Mouse (Mus musculus) gonadal fat pad, adult 2 months (tissue): ENCODE measurements around the gene Gal3st3. TPM values are rescaled to one million over a fixed set of nuclear protein-coding genes. Genes with fewer than 3 reads are reported as not detected.
"Not testable (repeated sequence)": the region's sequence is repeated elsewhere in the genome, so short reads cannot be mapped to it uniquely, and the experiment has no call there.

Source experiments
- DNase-seq: peaks from one replicate; pipeline ENCODE4 v3.0.0-alpha.2; 2012; ENCODE audit warnings: low read depth
- polyA plus RNA-seq: library from polyadenylated mRNA; depleted of rRNA; stranded (reverse); fragments of >200 nt; gene quantifications from 2 replicates; pipeline ENCODE4 v1.2.3, GENCODE M21; 2012; rRNA removed

Gal3st3 gene
- polyA plus RNA-seq, 1 experiment: 1.4 TPM

DNA sequence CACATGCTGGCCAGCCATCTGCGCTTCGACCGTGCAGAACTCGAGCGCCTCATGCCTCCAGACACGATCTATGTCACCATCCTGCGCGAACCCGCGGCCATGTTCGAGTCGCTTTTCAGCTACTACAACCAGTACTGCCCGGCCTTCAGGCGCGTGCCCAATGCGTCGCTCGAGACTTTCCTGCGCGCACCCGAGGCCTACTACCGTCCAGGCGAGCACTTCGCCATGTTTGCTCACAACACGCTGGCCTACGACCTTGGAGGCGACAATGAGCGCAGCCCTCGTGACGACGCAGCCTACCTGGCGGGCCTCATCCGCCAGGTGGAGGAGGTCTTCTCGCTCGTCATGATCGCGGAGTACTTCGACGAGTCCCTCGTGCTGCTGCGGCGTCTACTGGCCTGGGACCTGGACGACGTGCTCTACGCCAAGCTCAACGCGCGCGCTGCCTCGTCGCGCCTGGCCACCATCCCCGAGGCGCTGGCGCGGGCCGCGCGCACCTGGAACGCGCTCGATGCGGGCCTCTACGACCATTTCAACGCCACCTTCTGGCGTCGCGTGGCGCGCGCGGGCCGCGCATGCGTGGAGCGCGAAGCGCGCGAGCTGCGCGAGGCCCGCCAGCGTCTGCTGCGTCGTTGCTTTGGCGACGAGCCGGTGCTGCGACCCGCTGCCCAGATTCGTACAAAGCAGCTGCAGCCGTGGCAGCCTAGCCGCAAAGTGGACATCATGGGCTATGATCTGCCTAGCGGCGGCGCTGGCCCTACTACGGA lies 9.0 kb downstream of the Gal3st3 start:
- no peak for DNase-seq

- no peak for DNase-seq
Observed at GRCm38 (mm10) chr19:5309025-5309424, 10.9 kb downstream of the Gal3st3 start.

DNA sequence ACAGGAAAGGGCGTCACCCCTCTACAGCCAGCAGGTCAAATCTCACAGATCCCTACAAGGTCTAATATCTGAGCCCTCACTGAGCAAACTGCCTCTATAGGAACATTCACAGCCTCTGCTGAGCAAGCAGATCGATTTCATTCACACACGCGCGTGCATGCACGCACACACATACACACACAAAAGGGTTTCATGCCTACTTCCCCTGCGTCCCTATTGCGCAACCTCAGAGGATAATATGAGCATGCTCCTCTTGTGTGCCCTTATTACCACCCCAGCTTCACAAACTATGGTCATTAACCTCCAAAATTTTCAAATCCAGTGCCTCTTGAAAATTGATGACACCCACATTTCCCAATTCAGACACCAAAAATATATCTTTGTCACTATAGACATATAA lies 15.1 kb downstream of the Gal3st3 start:
- DNase-seq: no peak

DNA sequence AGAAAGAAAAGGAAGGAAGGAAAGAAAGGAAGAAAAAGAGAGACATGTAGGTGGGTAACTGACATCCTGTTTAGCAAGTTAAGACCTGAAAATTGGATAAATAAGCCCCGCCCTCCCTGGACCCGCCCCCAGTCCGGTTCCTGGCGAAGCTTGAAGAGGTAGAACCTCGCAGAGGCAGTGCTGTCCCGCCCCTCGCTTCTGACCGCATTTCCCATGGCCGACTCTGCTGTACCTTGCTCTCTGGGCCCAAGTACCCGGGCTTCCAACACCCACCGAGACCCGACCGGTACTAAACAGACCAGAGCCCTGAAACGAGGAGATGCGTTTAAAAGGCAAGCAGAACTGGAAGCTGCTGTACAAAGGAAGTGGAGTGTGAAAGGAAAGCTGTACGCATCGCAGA lies 25.7 kb downstream of the Gal3st3 start:
- no peak for DNase-seq

DNA sequence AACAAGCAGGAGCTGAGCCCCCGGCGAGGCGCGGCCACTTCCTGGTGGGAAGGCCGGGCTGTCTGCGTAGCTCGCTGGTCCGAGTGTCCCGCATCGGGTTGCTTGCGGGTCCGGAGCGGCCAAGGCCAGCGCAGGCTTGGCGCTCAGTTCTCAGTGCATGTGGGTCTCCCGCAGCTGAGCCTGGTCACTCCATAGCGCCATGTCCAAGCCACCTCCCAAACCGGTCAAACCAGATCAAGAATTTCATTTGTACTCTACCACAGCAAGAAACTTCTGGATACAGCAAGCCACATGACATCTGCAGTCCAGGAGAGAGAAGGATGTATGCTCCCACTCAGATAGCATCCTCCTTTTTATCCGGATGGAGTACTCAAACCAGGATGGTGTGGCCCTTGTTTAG lies 29.8 kb downstream of the Gal3st3 start:
- DNase-seq: no peak

- DNase-seq: no peak
Observed at GRCm38 (mm10) chr19:5334741-5335140, 36.6 kb downstream of the Gal3st3 start.

GRCm38 (mm10) chr19:5335441-5335840 lies 37.3 kb downstream of the Gal3st3 start, which contains the start of gene Catsper1:
TSS of gene Catsper1 (plus strand) at chr19:5335741.
- DNase-seq: no peak

- no peak for DNase-seq
Observed at GRCm38 (mm10) chr19:5337975-5338374, 39.8 kb downstream of the Gal3st3 start.

DNA sequence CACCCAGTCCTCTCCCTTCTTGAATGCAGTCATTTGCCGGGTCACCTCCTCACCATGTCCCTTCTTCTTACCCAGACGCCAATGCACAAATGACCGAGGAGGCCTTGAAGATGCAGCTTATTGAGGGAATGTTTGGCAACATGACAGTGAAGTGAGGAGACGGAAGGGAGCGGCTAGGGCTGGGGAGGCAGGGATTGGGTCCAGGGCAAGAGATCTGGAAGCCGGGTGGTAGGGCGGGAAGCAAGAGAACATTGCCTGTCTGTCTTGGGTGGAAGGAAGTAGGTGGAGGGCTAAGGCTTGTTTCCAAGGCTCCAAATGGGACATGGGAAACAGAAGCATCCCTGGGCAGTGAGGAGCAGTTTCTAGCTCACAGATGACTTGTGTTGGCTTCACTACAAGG lies 43.2 kb downstream of the Gal3st3 start:
- no peak for DNase-seq

DNA sequence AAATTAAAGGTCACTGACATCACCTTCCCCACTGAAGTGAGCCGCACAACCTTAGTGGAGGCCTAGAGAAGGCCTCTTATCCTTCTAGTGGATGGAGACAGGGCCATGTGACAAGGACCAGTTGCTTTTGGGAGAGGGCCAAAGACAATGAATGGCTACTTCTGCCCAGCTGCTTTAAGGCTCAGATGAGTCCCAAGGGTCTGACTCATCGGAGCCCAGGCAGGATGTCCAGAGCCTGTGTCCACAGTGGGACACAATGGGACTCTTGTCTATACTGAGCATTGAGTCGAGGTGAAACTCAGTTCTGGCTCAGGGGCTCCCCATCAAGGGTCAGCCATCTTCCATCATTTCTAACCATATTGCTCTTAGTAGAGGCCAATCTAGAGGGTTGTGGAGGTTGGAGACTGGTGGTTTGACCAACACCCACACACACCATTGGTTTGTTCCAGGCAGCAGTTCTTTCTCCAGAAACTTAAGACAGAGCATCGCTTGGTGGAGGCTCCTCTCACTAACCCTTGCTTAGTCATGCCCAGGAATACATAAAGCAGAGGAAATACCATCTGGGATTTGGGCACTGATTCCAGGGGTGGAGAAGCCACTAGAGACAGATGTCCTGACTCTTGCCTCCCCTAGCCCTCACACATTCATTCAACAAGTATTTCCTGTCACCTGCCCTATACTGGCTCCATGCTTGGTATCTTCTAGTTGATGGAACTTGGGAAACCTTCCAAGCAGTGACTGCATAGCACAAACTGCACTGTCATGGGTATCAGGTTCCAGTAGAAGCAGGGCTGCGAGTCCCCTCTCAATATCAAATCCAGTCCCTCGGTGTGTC lies 47.4 kb downstream of the Gal3st3 start:
- DNase-seq: no peak

DNA sequence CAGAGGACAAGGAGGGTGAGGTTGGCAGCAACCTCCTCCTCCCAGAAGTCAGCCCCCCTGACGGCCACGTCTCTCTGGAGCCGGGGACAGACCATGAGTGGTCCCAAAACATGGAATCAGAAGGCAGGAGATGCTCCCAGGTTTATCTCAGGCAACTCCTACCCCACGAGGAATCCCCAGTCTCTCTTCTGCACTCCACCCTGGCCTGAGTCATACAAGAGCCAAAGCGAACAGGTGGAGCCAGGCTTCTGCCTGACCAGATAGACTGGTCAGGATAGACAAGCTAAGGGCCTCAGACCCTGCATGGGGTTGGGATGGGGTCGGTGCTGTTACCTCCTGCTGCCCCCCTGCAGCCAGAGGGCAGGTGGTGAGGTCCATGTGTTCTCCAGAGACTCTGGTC lies 49.9 kb downstream of the Gal3st3 start:
- no peak for DNase-seq

DNA sequence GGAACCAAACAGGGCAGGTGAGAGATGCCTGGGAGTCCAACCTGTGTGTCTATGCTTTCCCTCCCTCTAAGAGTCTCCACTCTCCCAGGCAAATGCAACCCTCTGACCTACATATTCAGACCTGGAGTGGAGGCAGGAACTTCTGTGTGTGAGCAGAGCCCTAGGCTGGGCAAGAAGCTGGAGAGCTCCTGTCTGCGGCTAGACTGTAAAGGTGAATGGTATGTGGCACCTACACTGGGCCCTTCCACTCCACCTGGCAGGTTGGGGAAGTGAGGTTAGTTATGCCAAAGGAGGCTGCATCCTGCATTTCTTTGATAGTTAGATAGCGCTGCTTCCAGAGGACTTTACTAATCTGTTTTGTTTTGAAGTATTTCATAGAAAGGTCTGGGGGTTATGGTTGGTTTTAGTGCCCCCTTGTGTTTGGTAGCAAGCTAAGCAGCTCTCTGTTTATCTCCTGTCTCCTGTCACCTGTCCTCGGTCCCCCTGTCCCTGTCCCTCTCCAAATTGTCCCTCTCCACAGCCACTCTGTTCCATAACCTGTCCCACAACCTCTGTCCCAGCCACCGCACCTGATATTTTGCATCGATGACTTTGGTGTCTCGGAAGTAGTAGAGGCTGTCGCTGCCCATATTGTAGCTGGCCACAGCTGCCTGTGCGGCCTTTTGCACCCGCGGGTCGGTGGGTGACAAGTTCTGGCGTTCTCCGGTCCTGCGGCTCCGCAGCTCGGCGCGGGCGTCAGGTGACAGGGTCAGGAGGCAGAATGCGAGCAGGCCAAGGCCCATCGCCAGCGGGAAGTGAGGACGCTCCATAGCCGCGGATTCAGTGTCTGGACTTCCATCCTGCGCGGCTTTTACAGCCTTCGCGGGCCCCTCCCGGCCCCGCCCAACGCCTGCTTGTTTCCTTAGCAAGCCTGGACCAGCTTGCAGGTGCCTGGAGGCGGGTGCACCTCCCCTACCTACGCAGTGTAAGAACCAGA lies 50.7 kb downstream of the Gal3st3 start:
- no peak for DNase-seq

DNA sequence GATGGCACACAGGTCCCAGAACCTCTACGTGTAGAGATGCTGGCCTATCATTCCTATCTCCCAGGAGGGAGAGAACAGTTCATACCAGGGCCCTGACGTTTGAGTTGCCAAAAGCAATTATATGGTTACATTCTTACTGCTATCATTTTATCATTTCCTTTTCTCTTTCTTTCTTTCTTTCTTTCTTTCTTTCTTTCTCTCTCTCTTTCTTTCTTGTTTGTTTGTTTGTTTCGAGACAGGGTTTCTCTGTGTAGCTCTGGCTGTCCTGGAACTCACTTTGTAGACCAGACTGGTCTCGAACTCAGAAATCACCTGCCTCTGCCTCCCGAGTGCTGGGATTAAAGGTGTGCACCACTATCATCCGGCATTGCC lies 51.4 kb downstream of the Gal3st3 start, which contains the start of gene Cst6:
TSS of gene Cst6 (minus strand) at position 73 of the 372 bp plus-strand sequence.
- DNase-seq: not testable (repeated sequence)

DNA sequence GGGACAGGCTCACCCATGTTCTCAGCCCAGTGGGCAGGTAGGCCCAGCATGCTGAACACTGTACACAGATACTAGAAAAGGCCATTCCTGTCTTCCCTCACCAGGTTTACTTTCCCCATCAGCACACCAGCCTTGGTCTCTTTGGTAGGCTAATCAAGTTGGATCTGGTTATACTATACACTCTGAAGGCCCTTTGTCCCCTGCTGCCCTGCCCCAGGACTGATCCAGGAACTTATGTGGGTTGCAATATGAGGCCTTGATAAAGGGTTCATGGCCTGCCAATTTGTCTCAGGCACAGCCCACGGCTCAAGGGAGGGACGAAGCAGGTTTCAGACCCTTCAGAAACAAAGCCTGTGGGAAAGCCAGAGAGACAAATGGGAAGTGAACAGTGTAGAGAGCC lies 55.5 kb downstream of the Gal3st3 start:
- no peak for DNase-seq

GRCm38 (mm10) chr19:5356080-5356479 lies 57.9 kb downstream of the Gal3st3 start:
- no peak for DNase-seq

Other genes starting within 250 kb of the Gal3st3 start
- 5.3 and 7.8 TPM in 2 replicates for gene Rin1, start 247.8 kb upstream of the Gal3st3 start, polyA plus RNA-seq
- 27.7 and 39.6 TPM in 2 replicates for gene Cd248, start 230.3 kb upstream of the Gal3st3 start, polyA plus RNA-seq
- 2.9 and 3.4 TPM in 2 replicates for gene Tmem151a, start 212.8 kb upstream of the Gal3st3 start, polyA plus RNA-seq
- 174 and 196 TPM in 2 replicates for gene Yif1a, start 209.8 kb upstream of the Gal3st3 start, polyA plus RNA-seq
- gene Cnih2, start 199.8 kb upstream of the Gal3st3 start, polyA plus RNA-seq: 0.93 and 2.4 TPM in 2 replicates
- gene Rab1b, start 191.3 kb upstream of the Gal3st3 start, polyA plus RNA-seq: 240 and 272 TPM in 2 replicates
- 34.7 and 39.3 TPM in 2 replicates for gene Klc2, start 179.8 kb upstream of the Gal3st3 start, polyA plus RNA-seq
- gene Pacs1, start 25.2 kb upstream of the Gal3st3 start, polyA plus RNA-seq: 21.8 and 27.9 TPM in 2 replicates
- gene Sf3b2, start 2.9 kb upstream of the Gal3st3 start, polyA plus RNA-seq: 61.2 and 82.0 TPM in 2 replicates
- gene Catsper1, start 37.4 kb downstream of the Gal3st3 start, polyA plus RNA-seq: 0.08 and 0.46 TPM in 2 replicates
- 6.6 and 17.1 TPM in 2 replicates for gene Cst6, start 51.2 kb downstream of the Gal3st3 start, polyA plus RNA-seq
- gene Eif1ad, start 68.4 kb downstream of the Gal3st3 start, polyA plus RNA-seq: 19.9 and 20.4 TPM in 2 replicates
- gene Banf1, start 68.8 kb downstream of the Gal3st3 start, polyA plus RNA-seq: 87.8 and 125 TPM in 2 replicates
- gene Sart1, start 90.4 kb downstream of the Gal3st3 start, polyA plus RNA-seq: 18.1 and 33.3 TPM in 2 replicates
- 1.9 and 2.0 TPM in 2 replicates for gene Tsga10ip, start 104.2 kb downstream of the Gal3st3 start, polyA plus RNA-seq
- gene Drap1, start 126.6 kb downstream of the Gal3st3 start, polyA plus RNA-seq: 136 and 167 TPM in 2 replicates
- gene AI837181, start 126.8 kb downstream of the Gal3st3 start, polyA plus RNA-seq: 65.9 and 73.9 TPM in 2 replicates
- 0.24 and 0.38 TPM in 2 replicates for gene Fosl1, start 149.2 kb downstream of the Gal3st3 start, polyA plus RNA-seq
- gene Ccdc85b, start 159.6 kb downstream of the Gal3st3 start, polyA plus RNA-seq: 5.6 and 6.7 TPM in 2 replicates
- 126 and 132 TPM in 2 replicates for gene Fibp, start 162.3 kb downstream of the Gal3st3 start, polyA plus RNA-seq
- 2.2 and 2.3 TPM in 2 replicates for gene Ctsw, start 170.2 kb downstream of the Gal3st3 start, polyA plus RNA-seq
- gene Efemp2, start 175.6 kb downstream of the Gal3st3 start, polyA plus RNA-seq: 73.5 and 79.0 TPM in 2 replicates
- 77.2 and 85.6 TPM in 2 replicates for gene Mus81, start 190.1 kb downstream of the Gal3st3 start, polyA plus RNA-seq
- 410 and 421 TPM in 2 replicates for gene Cfl1, start 192.1 kb downstream of the Gal3st3 start, polyA plus RNA-seq
- gene 1700020D05Rik, start 205.5 kb downstream of the Gal3st3 start, polyA plus RNA-seq: 1.9 and 3.0 TPM in 2 replicates
- 20.9 and 25.6 TPM in 2 replicates for gene Snx32, start 212.2 kb downstream of the Gal3st3 start, polyA plus RNA-seq